Mouse (Mus musculus) myocyte (in vitro differentiated cells): ENCODE measurements around the gene Ppp2r2d. TPM values are rescaled to one million over a fixed set of nuclear protein-coding genes. Genes with fewer than 3 reads are reported as not detected.

Experiments
- H3K27me3 ChIP-seq: one replicate; pipeline ENCODE4 v1.6.1; 2011; ENCODE audit not compliant: control insufficient read depth, insufficient read depth, insufficient read length
- H3K36me3 ChIP-seq: one replicate; pipeline ENCODE4 v1.6.1; 2011; ENCODE audit not compliant: control insufficient read depth, insufficient read depth
- H3K4me2 ChIP-seq: one replicate; pipeline ENCODE4 v1.6.1; 2011; ENCODE audit warnings: low read depth, control low read depth
- H3K4me3 ChIP-seq: one replicate; pipeline ENCODE4 v1.5.1; 2011; ENCODE audit warnings: mild to moderate bottlenecking, control low read depth, moderate library complexity
- H3K79me2 ChIP-seq: one replicate; pipeline ENCODE4 v1.6.1; 2011; ENCODE audit not compliant: control insufficient read depth, insufficient read depth
- H3ac ChIP-seq: one replicate; pipeline ENCODE4 v1.6.1; 2011; ENCODE audit not compliant: control insufficient read depth, insufficient read length
- CEBPB ChIP-seq: IDR thresholded peaks from 2 replicates; pipeline ENCODE4 v1.6.1; 2011; ENCODE audit warnings: mild to moderate bottlenecking, moderate library complexity; ENCODE audit not compliant: poor library complexity, insufficient read depth, severe bottlenecking
- E2F4 ChIP-seq: IDR thresholded peaks from one replicate; pipeline ENCODE4 v1.6.1; 2011; ENCODE audit warnings: mild to moderate bottlenecking, control low read depth, moderate library complexity; ENCODE audit not compliant: insufficient read depth
- MAX ChIP-seq: IDR thresholded peaks from one replicate; pipeline ENCODE4 v1.6.1; 2011; ENCODE audit warnings: low read depth, mild to moderate bottlenecking, control low read depth
- MYOD1 ChIP-seq, 3 experiments: IDR thresholded peaks; one replicate each; pipeline ENCODE4 v1.6.1; 2011; ENCODE audit warnings: control low read depth in 2 of 3, low read depth in 2 of 3, mild to moderate bottlenecking in 2 of 3, moderate library complexity in 1 of 3; ENCODE audit not compliant: insufficient read length in 2 of 3, control insufficient read depth in 1 of 3
- MYOG ChIP-seq, 3 experiments: IDR thresholded peaks; one replicate each; pipeline ENCODE4 v1.6.1; 2011; ENCODE audit warnings: control low read depth in 2 of 3, low read depth in 2 of 3, mild to moderate bottlenecking in 2 of 3; ENCODE audit not compliant: insufficient read length in 2 of 3, control insufficient read depth in 1 of 3, insufficient read depth in 1 of 3
- POLR2A ChIP-seq: IDR thresholded peaks from one replicate; pipeline ENCODE4 v1.6.1; 2011; ENCODE audit warnings: low read depth, mild to moderate bottlenecking, control low read depth, moderate library complexity; ENCODE audit not compliant: insufficient read length
- POLR2AphosphoS2 ChIP-seq: IDR thresholded peaks from one replicate; pipeline ENCODE4 v1.6.1; 2011; ENCODE audit warnings: low read depth, control low read depth; ENCODE audit not compliant: insufficient read length
- REST ChIP-seq: IDR thresholded peaks from one replicate; pipeline ENCODE4 v1.6.1; 2011; ENCODE audit warnings: mild to moderate bottlenecking, control low read depth, moderate library complexity; ENCODE audit not compliant: insufficient read depth, insufficient read length
- SRF ChIP-seq: IDR thresholded peaks from one replicate; pipeline ENCODE4 v1.6.1; 2011; ENCODE audit warnings: low read depth; ENCODE audit not compliant: control insufficient read depth, insufficient read length
- TCF12 ChIP-seq: IDR thresholded peaks from one replicate; pipeline ENCODE4 v1.6.1; 2011; ENCODE audit warnings: mild to moderate bottlenecking, control low read depth; ENCODE audit not compliant: poor library complexity, insufficient read depth, severe bottlenecking
- TCF3 ChIP-seq: IDR thresholded peaks from one replicate; pipeline ENCODE4 v1.6.1; 2011; ENCODE audit warnings: low read depth, control low read depth; ENCODE audit not compliant: insufficient read length
- USF1 ChIP-seq: IDR thresholded peaks from one replicate; pipeline ENCODE4 v1.6.1; 2011; ENCODE audit warnings: low read depth, mild to moderate bottlenecking, control low read depth, moderate library complexity
- polyA plus RNA-seq: library from polyadenylated mRNA; unstranded; fragments of >200 nt; fragmentation: generic; extraction: Trizol; gene quantifications from one replicate; pipeline ENCODE4 v1.2.1, GENCODE M21; 2012; ENCODE audit warnings: missing spikeins

Gene Ppp2r2d
- polyA plus RNA-seq, 1 experiment = 23.0 TPM

GRCm38 (mm10) chr7:138908768-138909276, 62.9 kb downstream of the Ppp2r2d start:
- H3K4me3 ChIP-seq = peak overlapping the region; percentile 49
- H3K36me3 ChIP-seq = no peaks in the 10 kb centered on the region
- TF ChIP-seq POLR2AphosphoS2 (no peak), USF1 (no peak), POLR2A (no peak), E2F4 (no peak), TCF3 (no peak)
- H3K4me2 ChIP-seq = peak overlapping the region; percentile 98
- H3ac ChIP-seq = peak overlapping the region; percentile 80
- no peaks in the 10 kb centered on the region for H3K27me3 ChIP-seq
- peaks cover 46% of the 10 kb centered on the region for H3K79me2 ChIP-seq

- peaks cover 2% of the 10 kb centered on the region for H3K27me3 ChIP-seq
- no peaks in the 10 kb centered on the region for H3K36me3 ChIP-seq
- H3K79me2 ChIP-seq = peaks cover 39% of the 10 kb centered on the region
- peak within 1 kb of the TSS; percentile 98 for H3K4me2 ChIP-seq
- peak; percentile 12 for TF ChIP-seq E2F4
- TF ChIP-seq MAX = no peak
- TF ChIP-seq MYOG (IDR thresholded peaks at IDR 0.05; ENCODE audit: control insufficient read depth in 1 of 3, insufficient read depth in 1 of 3, insufficient read length in 2 of 3, low read depth in 2 of 3) = no peak
- TF ChIP-seq MYOD1 (IDR thresholded peaks at IDR 0.05; ENCODE audit: control insufficient read depth in 1 of 3, insufficient read length in 2 of 3, low read depth in 2 of 3) = peak in 1 of 3 experiments; percentile 4
- TF ChIP-seq POLR2AphosphoS2 = peak; percentile 90
- no peak for TF ChIP-seq SRF
- TF ChIP-seq POLR2A = peak; percentile 96
- H3ac ChIP-seq = peak within 1 kb of the TSS; percentile 80
- peak within 1 kb of the TSS; percentile 49 for H3K4me3 ChIP-seq
Observed at GRCm38 (mm10) chr7:138909277-138910192, 63.7 kb downstream of the Ppp2r2d start, which contains the start of gene Bnip3. Bnip3 (minus strand) TSS chr7:138909519.

- H3K27me3 ChIP-seq = peaks cover 7% of the 10 kb centered on the region
- H3K36me3 ChIP-seq = no peaks in the 10 kb centered on the region
- H3K4me3 ChIP-seq = peak overlapping the region; percentile 49
- H3K79me2 ChIP-seq = peaks cover 33% of the 10 kb centered on the region
- TF ChIP-seq USF1 = no peak
- TF ChIP-seq TCF12 = no peak
- TF ChIP-seq E2F4 = no peak
- TF ChIP-seq MYOG (IDR thresholded peaks at IDR 0.05; ENCODE audit: control insufficient read depth in 1 of 3, insufficient read depth in 1 of 3, insufficient read length in 2 of 3, low read depth in 2 of 3) = no peak
- no peak for TF ChIP-seq POLR2AphosphoS2
- TF ChIP-seq POLR2A = no peak
- TF ChIP-seq SRF = no peak
- TF ChIP-seq MYOD1 (IDR thresholded peaks at IDR 0.05; ENCODE audit: control insufficient read depth in 1 of 3, insufficient read length in 2 of 3, low read depth in 2 of 3) = no peak
- no peak for TF ChIP-seq MAX
- H3ac ChIP-seq = peak overlapping the region; percentile 80
- peak overlapping the region; percentile 91 for H3K4me2 ChIP-seq
Observed at GRCm38 (mm10) chr7:138910193-138910562, 64.3 kb downstream of the Ppp2r2d start.

- Histone ChIP-seq H3K4me3 (no peak overlapping the region), H3ac (no peak overlapping the region), H3K27me3 (peaks cover 7% of the 10 kb centered on the region), H3K36me3 (no peaks in the 10 kb centered on the region), H3K79me2 (peaks cover 3% of the 10 kb centered on the region), H3K4me2 (no peak overlapping the region)
- no peak for TF ChIP-seq CEBPB
- TF ChIP-seq REST = no peak
- no peak for TF ChIP-seq SRF
- TF ChIP-seq MYOG (IDR thresholded peaks at IDR 0.05; ENCODE audit: control insufficient read depth in 1 of 3, insufficient read depth in 1 of 3, insufficient read length in 2 of 3, low read depth in 2 of 3) = no peak
- TF ChIP-seq E2F4 = no peak
- TF ChIP-seq POLR2A = no peak
- TF ChIP-seq MYOD1 (IDR thresholded peaks at IDR 0.05; ENCODE audit: control insufficient read depth in 1 of 3, insufficient read length in 2 of 3, low read depth in 2 of 3) = no peak
- TF ChIP-seq TCF3 = no peak
- no peak for TF ChIP-seq TCF12
- TF ChIP-seq MAX = no peak
- no peak for TF ChIP-seq POLR2AphosphoS2
- TF ChIP-seq USF1 = no peak
Observed at GRCm38 (mm10) chr7:138913616-138914015, 67.7 kb downstream of the Ppp2r2d start.
